Mouse (Mus musculus): ENCODE data around the gene Treh.

- TF ChIP-seq CTCF (IDR thresholded peaks at IDR 0.05; ENCODE audit: borderline replicate concordance, control insufficient read depth, extremely low read depth, insufficient read depth, low read length, poor library complexity): no peak
- no peak for TF ChIP-seq POLR2A (IDR thresholded peaks at IDR 0.05; ENCODE audit: control insufficient read depth, extremely low read depth, insufficient read depth, low read length, poor library complexity)
Observed at GRCm38 (mm10) chr9:44710213-44710612, 37.2 kb downstream of the Treh start.
